Comparison of ENCODE assay signal across 31 mouse cellular contexts in the genomic region with DNA sequence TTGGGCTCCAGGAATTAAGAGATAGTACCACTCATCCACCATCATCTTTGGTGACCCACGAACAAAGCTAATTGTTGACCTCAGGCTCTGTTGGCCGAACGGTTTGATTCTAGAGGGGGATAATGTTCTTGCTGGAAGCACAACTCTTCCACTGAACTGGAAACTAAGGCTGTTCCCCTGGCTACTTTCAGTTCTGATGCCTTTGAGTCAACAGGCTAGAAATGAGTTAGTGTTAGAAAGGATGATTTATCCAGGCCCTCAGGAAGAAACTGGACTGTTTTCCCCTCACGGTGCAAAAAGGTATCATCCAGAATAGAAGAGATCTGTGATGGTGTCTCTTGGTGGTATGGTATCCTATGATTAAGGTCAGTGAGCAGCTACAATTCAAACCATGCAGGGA.
"Had no signal": no experiment of that assay in that cellular context is flagged by ENCODE, and none has a peak within 500 bp of the region (broad histone marks: within the 10 kb centered on the region; RNA-seq: fewer than 3 reads in every experiment).

No protein-coding gene starts in this region.

- DNase-seq: heart, postnatal 10 days; heart, postnatal 14 days; heart, postnatal 36 days; heart, postnatal 4 days; kidney, adult 11 months; kidney, adult 18-20 months; kidney, adult 2 months; kidney, adult 8-10 months; kidney, adult 9 months; kidney, postnatal 14 days; kidney, postnatal 36 days; kidney, postnatal 4 days; layer of hippocampus, adult 9-11 months; layer of hippocampus, postnatal 36 days had no signal

- H3K9me3 ChIP-seq: heart, embryonic 12.5 days; heart, embryonic 13.5 days; heart, embryonic 15.5 days; hindbrain, embryonic 10.5 days; hindbrain, embryonic 12.5 days; hindbrain, embryonic 13.5 days; hindbrain, embryonic 15.5 days; intestine, embryonic 15.5 days had no signal

- H3K4me2 ChIP-seq: heart, embryonic 12.5 days; heart, embryonic 13.5 days; heart, embryonic 15.5 days; hindbrain, embryonic 12.5 days; hindbrain, embryonic 13.5 days; hindbrain, embryonic 14.5 days; hindbrain, embryonic 15.5 days; intestine, embryonic 15.5 days had no signal

- H3K4me3 ChIP-seq: heart, embryonic 12.5 days; heart, embryonic 13.5 days; heart, embryonic 15.5 days; hindbrain, embryonic 10.5 days; hindbrain, embryonic 12.5 days; hindbrain, embryonic 13.5 days; hindbrain, embryonic 15.5 days; intestine, embryonic 15.5 days; layer of hippocampus, adult 2 months; left cerebral cortex, adult 2 months had no signal

- H3K27ac ChIP-seq: heart, embryonic 13.5 days; heart, embryonic 15.5 days; hindbrain, embryonic 10.5 days; hindbrain, embryonic 12.5 days; hindbrain, embryonic 13.5 days; hindbrain, embryonic 14.5 days; hindbrain, embryonic 15.5 days; hindbrain, postnatal 0 days; intestine, embryonic 15.5 days; kidney, postnatal 0 days; layer of hippocampus, adult 2 months; left cerebral cortex, adult 2 months had no signal

- ATAC-seq: hindbrain, embryonic 16.5 days; hindbrain, postnatal 0 days; inflammation-experienced regulatory T-cells, adult 6 months; intestine, embryonic 15.5 days; intestine, embryonic 16.5 days; intestine, postnatal 0 days had no signal

- H3K27me3 ChIP-seq: heart, embryonic 12.5 days; heart, embryonic 13.5 days; heart, embryonic 15.5 days; hindbrain, embryonic 12.5 days; hindbrain, embryonic 13.5 days; hindbrain, embryonic 15.5 days; intestine, embryonic 15.5 days had no signal

- H3K36me3 ChIP-seq: heart, embryonic 12.5 days; heart, embryonic 15.5 days; hindbrain, embryonic 10.5 days; hindbrain, embryonic 12.5 days; hindbrain, embryonic 13.5 days; hindbrain, embryonic 15.5 days; intestine, embryonic 15.5 days had no signal

- H3K9ac ChIP-seq: heart, embryonic 12.5 days; heart, embryonic 13.5 days; heart, embryonic 15.5 days; hindbrain, embryonic 12.5 days; hindbrain, embryonic 13.5 days; hindbrain, embryonic 14.5 days; hindbrain, embryonic 15.5 days; intestine, embryonic 15.5 days had no signal
